Mouse (Mus musculus): ENCODE data around the gene Atp10a. TPM values are rescaled to one million over a fixed set of nuclear protein-coding genes. Genes with fewer than 3 reads are reported as not detected.

The Atp10a gene
- polyA plus RNA-seq, 1 experiment from 2014 or later, result 1.7 TPM

- Histone ChIP-seq H3K27ac (no peak overlapping the region), H3K4me3 (ENCODE audit: inconsistent target) (no peak overlapping the region), H3K36me3 (ENCODE audit: inconsistent target) (no peaks in the 10 kb centered on the region), H3K79me2 (ENCODE audit: inconsistent target) (no peaks in the 10 kb centered on the region)
- 94% methylated on average over 4 of the region's 4 CpGs for WGBS (ENCODE audit: missing documents)
Observed at GRCm38 (mm10) chr7:58701311-58701710, 45.3 kb downstream of the Atp10a start.

GRCm38 (mm10) chr7:58705158-58705557 lies 49.2 kb downstream of the Atp10a start:
- H3K79me2 ChIP-seq (ENCODE audit: inconsistent target), result no peaks in the 10 kb centered on the region
- H3K4me3 ChIP-seq (ENCODE audit: inconsistent target), result no peak overlapping the region
- 69% methylated on average over 3 of the region's 3 CpGs for WGBS (ENCODE audit: missing documents)
- no peaks in the 10 kb centered on the region for H3K36me3 ChIP-seq (ENCODE audit: inconsistent target)
- no peak overlapping the region for H3K27ac ChIP-seq

GRCm38 (mm10) chr7:58709306-58709705 lies 53.3 kb downstream of the Atp10a start:
- 82% methylated on average over 3 of the region's 3 CpGs for WGBS (ENCODE audit: missing documents)
- Histone ChIP-seq H3K27ac (no peak overlapping the region), H3K36me3 (ENCODE audit: inconsistent target) (no peaks in the 10 kb centered on the region), H3K4me3 (ENCODE audit: inconsistent target) (no peak overlapping the region), H3K79me2 (ENCODE audit: inconsistent target) (no peaks in the 10 kb centered on the region)

- no peak overlapping the region for H3K27ac ChIP-seq
- H3K36me3 ChIP-seq (ENCODE audit: inconsistent target), result no peaks in the 10 kb centered on the region
- H3K4me3 ChIP-seq (ENCODE audit: inconsistent target), result no peak overlapping the region
- no peaks in the 10 kb centered on the region for H3K79me2 ChIP-seq (ENCODE audit: inconsistent target)
- 86% methylated on average over 1 of the region's 1 CpGs for WGBS (ENCODE audit: missing documents)
Observed at GRCm38 (mm10) chr7:58710312-58710711, 54.3 kb downstream of the Atp10a start.

DNA sequence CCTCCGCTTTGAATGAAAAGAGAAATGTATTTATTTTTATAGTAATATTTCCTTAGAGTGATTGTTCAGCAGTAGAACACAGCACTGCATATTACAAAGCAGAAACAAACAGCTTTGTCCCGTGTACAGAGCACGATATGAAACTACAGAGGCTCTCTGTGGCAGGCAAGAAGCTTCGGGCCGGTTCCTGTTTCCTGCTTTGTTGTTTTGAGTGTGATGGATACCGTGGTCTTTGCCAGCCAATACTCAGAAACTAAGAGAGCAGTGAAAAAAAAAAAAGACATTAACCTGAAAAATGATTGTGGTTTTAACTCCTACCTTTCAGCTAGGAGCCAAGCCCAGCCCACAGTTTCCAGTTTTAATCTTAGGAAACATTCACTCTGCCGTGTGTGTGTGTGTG lies 55.8 kb downstream of the Atp10a start:
- Histone ChIP-seq H3K27ac (no peak overlapping the region), H3K79me2 (ENCODE audit: inconsistent target) (no peaks in the 10 kb centered on the region), H3K4me3 (ENCODE audit: inconsistent target) (peak overlapping the region; percentile 7; the same call in 1 of the 2 replicates), H3K36me3 (ENCODE audit: inconsistent target) (no peaks in the 10 kb centered on the region)
- WGBS (ENCODE audit: missing documents), result 8% methylated on average over 5 of the region's 7 CpGs

- Histone ChIP-seq H3K36me3 (ENCODE audit: inconsistent target) (no peaks in the 10 kb centered on the region), H3K27ac (no peak overlapping the region), H3K79me2 (ENCODE audit: inconsistent target) (no peaks in the 10 kb centered on the region), H3K4me3 (ENCODE audit: inconsistent target) (no peak overlapping the region)
- 42% methylated on average over 1 of the region's 1 CpGs for WGBS (ENCODE audit: missing documents)
Observed at GRCm38 (mm10) chr7:58715576-58716144, 59.7 kb downstream of the Atp10a start.

GRCm38 (mm10) chr7:58716626-58717025 lies 60.7 kb downstream of the Atp10a start:
- 44% methylated on average over 3 of the region's 3 CpGs for WGBS (ENCODE audit: missing documents)
- H3K27ac ChIP-seq, result no peak overlapping the region
- no peak overlapping the region for H3K4me3 ChIP-seq (ENCODE audit: inconsistent target)
- no peaks in the 10 kb centered on the region for H3K36me3 ChIP-seq (ENCODE audit: inconsistent target)
- no peaks in the 10 kb centered on the region for H3K79me2 ChIP-seq (ENCODE audit: inconsistent target)

- no peaks in the 10 kb centered on the region for H3K79me2 ChIP-seq (ENCODE audit: inconsistent target)
- WGBS (ENCODE audit: missing documents), result 79% methylated on average over 2 of the region's 2 CpGs
- H3K4me3 ChIP-seq (ENCODE audit: inconsistent target), result no peak overlapping the region
- H3K27ac ChIP-seq, result no peak overlapping the region
- H3K36me3 ChIP-seq (ENCODE audit: inconsistent target), result no peaks in the 10 kb centered on the region
Observed at GRCm38 (mm10) chr7:58718556-58718955, 62.6 kb downstream of the Atp10a start.

- H3K27ac ChIP-seq, result no peak overlapping the region
- WGBS (ENCODE audit: missing documents), result 65% methylated on average over 4 of the region's 4 CpGs
- H3K79me2 ChIP-seq (ENCODE audit: inconsistent target), result no peaks in the 10 kb centered on the region
- no peaks in the 10 kb centered on the region for H3K36me3 ChIP-seq (ENCODE audit: inconsistent target)
- H3K4me3 ChIP-seq (ENCODE audit: inconsistent target), result no peak overlapping the region
Observed at GRCm38 (mm10) chr7:58719218-58719938, 63.4 kb downstream of the Atp10a start.

DNA sequence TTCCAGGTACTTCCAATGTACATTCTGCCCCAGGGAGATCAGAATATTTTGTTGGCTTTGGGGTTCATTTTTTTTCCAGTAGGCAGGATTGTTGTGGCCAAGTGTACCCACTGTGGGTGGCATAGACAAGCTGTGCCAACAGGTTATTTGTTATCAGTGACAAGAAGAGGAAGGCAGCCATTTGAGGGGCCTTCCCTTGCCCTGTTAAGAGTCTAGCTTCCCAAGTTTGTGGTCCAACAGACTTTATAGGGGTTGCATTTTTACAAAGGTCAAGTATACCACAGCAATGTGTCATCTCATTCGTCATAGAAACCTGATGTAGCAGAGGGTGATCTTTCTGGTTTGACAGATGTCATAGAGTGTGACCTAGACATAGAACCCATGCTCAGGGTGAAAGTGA lies 66.3 kb downstream of the Atp10a start:
- Histone ChIP-seq H3K36me3 (ENCODE audit: inconsistent target) (no peaks in the 10 kb centered on the region), H3K79me2 (ENCODE audit: inconsistent target) (no peaks in the 10 kb centered on the region), H3K4me3 (ENCODE audit: inconsistent target) (no peak overlapping the region), H3K27ac (no peak overlapping the region)
- WGBS (ENCODE audit: missing documents), result 54% methylated on average over 1 of the region's 1 CpGs

DNA sequence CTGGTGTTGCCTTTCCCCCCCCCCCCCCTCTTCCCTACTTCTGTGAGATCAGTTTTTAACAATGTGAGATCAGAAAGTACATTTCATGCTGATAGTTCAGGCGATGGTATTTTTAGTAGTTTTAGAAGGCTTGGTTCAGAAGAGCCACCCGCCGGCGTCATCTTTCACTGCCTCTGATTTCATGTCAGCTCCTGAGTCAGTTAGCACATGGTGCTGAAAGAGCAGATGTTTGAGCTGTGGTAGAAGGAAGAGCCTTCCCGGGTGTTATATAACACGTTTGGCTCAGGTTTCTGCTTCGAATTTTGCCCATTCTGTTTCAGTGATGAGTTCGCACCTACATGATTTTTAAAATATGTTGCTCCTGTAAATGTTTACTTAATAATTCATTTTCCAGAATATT lies 74.2 kb downstream of the Atp10a start:
- H3K27ac ChIP-seq, result peak overlapping the region; percentile 12; the same call in 1 of the 2 replicates
- 4% methylated on average over 8 of the region's 8 CpGs for WGBS (ENCODE audit: missing documents)
- no peaks in the 10 kb centered on the region for H3K36me3 ChIP-seq (ENCODE audit: inconsistent target)
- H3K4me3 ChIP-seq (ENCODE audit: inconsistent target), result no peak overlapping the region
- H3K79me2 ChIP-seq (ENCODE audit: inconsistent target), result no peaks in the 10 kb centered on the region

- Histone ChIP-seq H3K79me2 (ENCODE audit: inconsistent target) (no peaks in the 10 kb centered on the region), H3K36me3 (ENCODE audit: inconsistent target) (no peaks in the 10 kb centered on the region), H3K4me3 (ENCODE audit: inconsistent target) (no peak overlapping the region), H3K27ac (peak overlapping the region; percentile 12; the same call in 1 of the 2 replicates)
- 15% methylated on average over 1 of the region's 1 CpGs for WGBS (ENCODE audit: missing documents)
Observed at GRCm38 (mm10) chr7:58730831-58731230, 74.9 kb downstream of the Atp10a start.

DNA sequence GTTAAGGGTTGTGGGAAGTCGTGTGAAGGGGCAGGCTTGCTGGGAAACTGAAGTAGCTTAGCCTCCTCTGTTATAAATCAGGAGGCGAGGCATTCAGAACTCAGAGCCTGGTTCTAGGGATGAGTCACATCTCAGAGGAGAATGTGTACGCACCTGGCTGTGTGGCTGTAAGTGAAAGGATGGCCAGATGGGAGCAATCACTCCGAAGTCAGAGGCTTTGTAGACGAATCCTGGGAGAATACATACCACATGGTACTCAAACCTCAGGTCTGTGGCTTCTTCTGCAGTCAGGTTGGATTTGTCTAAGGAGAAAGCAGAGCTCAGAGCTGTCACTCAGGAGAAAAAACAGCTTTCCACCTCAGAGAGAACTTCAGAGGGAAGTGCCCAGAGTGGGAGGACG lies 76.4 kb downstream of the Atp10a start:
- Histone ChIP-seq H3K27ac (no peak overlapping the region), H3K4me3 (ENCODE audit: inconsistent target) (no peak overlapping the region), H3K79me2 (ENCODE audit: inconsistent target) (no peaks in the 10 kb centered on the region), H3K36me3 (ENCODE audit: inconsistent target) (no peaks in the 10 kb centered on the region)
- 82% methylated on average over 6 of the region's 6 CpGs for WGBS (ENCODE audit: missing documents)

DNA sequence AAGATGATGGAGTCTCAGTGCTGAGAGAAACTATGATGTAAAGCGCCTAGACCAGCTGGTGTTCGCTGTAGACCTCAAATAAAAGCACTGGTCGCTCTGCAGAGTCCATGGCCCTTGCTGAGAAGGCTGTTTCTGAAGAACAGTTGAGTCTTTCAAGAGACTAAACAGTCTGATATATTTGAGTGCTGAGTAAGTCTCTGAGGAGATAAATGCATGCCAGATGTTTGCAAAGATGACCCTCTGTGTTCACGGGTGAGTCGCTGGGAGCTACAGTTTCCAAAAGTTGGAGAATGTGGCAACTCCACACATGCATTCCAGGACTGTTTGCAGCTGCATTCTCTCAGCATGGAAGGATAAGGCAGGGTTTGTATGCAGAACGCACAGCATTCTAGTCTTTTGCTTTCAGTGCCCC lies 77.5 kb downstream of the Atp10a start:
- Histone ChIP-seq H3K27ac (no peak overlapping the region), H3K4me3 (ENCODE audit: inconsistent target) (no peak overlapping the region), H3K36me3 (ENCODE audit: inconsistent target) (no peaks in the 10 kb centered on the region), H3K79me2 (ENCODE audit: inconsistent target) (no peaks in the 10 kb centered on the region)
- 88% methylated on average over 6 of the region's 6 CpGs for WGBS (ENCODE audit: missing documents)

DNA sequence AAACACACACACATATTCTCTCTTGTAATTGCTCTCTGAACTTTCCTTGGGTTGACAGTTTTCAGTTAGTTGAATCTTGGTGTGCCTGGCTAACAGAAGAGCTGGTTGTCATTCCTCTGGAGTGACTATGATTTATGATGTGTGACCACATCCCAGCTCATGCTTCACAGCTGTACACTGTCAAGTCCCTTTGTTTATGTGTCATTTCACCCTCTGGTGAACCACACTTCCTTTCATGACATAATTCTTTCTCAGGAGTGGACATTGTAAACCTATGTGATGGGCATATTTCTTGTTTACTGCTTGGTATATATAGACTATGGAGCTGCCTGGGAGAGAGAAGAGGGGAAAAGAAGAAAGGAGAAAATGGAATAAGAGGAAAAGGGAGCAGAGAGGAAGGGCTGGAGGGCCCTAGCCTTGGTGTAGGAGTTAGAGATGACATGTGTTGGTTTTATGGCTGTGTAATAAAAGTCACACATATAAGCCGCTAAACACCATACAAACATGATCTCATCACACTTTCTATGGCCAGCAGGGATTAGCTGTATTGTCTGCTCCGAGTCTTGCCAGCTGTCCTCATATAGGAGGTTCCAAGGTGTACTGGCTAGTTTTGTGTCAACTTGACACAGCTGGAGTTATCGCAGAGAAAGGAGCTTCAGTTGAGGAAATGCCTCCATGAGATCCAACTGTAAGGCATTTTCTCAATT lies 81.0 kb downstream of the Atp10a start:
- no peaks in the 10 kb centered on the region for H3K79me2 ChIP-seq (ENCODE audit: inconsistent target)
- H3K4me3 ChIP-seq (ENCODE audit: inconsistent target), result no peak overlapping the region
- no peaks in the 10 kb centered on the region for H3K36me3 ChIP-seq (ENCODE audit: inconsistent target)
- no peak overlapping the region for H3K27ac ChIP-seq
- 100% methylated on average over 2 of the region's 3 CpGs for WGBS (ENCODE audit: missing documents)

All from macrophage (primary cell).